Mouse (Mus musculus): Measurements from ENCODE around the gene Fut9.

- TF ChIP-seq CHD2 (IDR thresholded peaks at IDR 0.05; ENCODE audit: low read depth, low read length) (no peak), HCFC1 (IDR thresholded peaks at IDR 0.05; ENCODE audit: borderline replicate concordance, insufficient read depth, low read length) (no peak), MAFK (IDR thresholded peaks at IDR 0.05; ENCODE audit: insufficient read depth, low read depth, low read length) (no peak), ZC3H11A (IDR thresholded peaks at IDR 0.05; ENCODE audit: borderline replicate concordance, low read depth, low read length) (no peak)
These were observed 138.8 kb downstream of the Fut9 start for GRCm38 (mm10) chr4:25661204-25661727.
